Mouse (Mus musculus): ENCODE measurements at regions not wholly inside any gene's neighbourhood (a gene's known extent, or its start where the extent isn't known, plus 50 kb on each side); places are given as distances from the start of the nearest gene placed in this dataset.

GRCm38 (mm10) chr6:100139809-100140208 lies 147.5 kb downstream of the Rybp start:
- H3K9me3 ChIP-seq: no peaks in the 10 kb centered on the region
- no peak for ATAC-seq (ENCODE audit: insufficient read depth, low FRiP score, low read depth)
- H3K27ac ChIP-seq: no peak overlapping the region
- no peak overlapping the region for H3K4me2 ChIP-seq
- H3K27me3 ChIP-seq (replicated peaks): no peaks in the 10 kb centered on the region; the same call in 1 of the 2 replicates
- WGBS: 64% methylated on average over 6 of the region's 6 CpGs
- H3K4me1 ChIP-seq: peaks cover 16% of the 10 kb centered on the region
- H3K9ac ChIP-seq: no peak overlapping the region
- no peak overlapping the region for H3K4me3 ChIP-seq (replicated peaks)
- H3K36me3 ChIP-seq: no peaks in the 10 kb centered on the region

GRCm38 (mm10) chr6:100138659-100139058 lies 148.6 kb downstream of the Rybp start:
- Histone ChIP-seq H3K27me3 (replicated peaks) (no peaks in the 10 kb centered on the region; the same call in 1 of the 2 replicates), H3K27ac (no peak overlapping the region), H3K4me3 (replicated peaks) (no peak overlapping the region), H3K36me3 (no peaks in the 10 kb centered on the region), H3K9ac (no peak overlapping the region), H3K9me3 (no peaks in the 10 kb centered on the region), H3K4me2 (no peak overlapping the region), H3K4me1 (peaks cover 5% of the 10 kb centered on the region)
- WGBS: 73% methylated on average over 2 of the region's 2 CpGs
- ATAC-seq (ENCODE audit: insufficient read depth, low FRiP score, low read depth): no peak

- no peak for ATAC-seq (ENCODE audit: insufficient read depth, low FRiP score, low read depth)
- Histone ChIP-seq H3K27me3 (replicated peaks) (no peaks in the 10 kb centered on the region; the same call in 1 of the 2 replicates), H3K27ac (no peak overlapping the region), H3K36me3 (no peaks in the 10 kb centered on the region), H3K4me3 (replicated peaks) (no peak overlapping the region), H3K9ac (no peak overlapping the region), H3K4me1 (0 out of 2 replicates have a peak, but pooled peaks cover 3% of the 10 kb centered on the region), H3K4me2 (no peak overlapping the region), H3K9me3 (no peaks in the 10 kb centered on the region)
- WGBS: 36% methylated on average over 2 of the region's 2 CpGs
Measured at GRCm38 (mm10) chr6:100135177-100135576, 152.1 kb downstream of the Rybp start.

GRCm38 (mm10) chr6:100133970-100134369 lies 153.3 kb downstream of the Rybp start:
- no peak overlapping the region for H3K27ac ChIP-seq
- H3K9me3 ChIP-seq: no peaks in the 10 kb centered on the region
- no peak overlapping the region for H3K9ac ChIP-seq
- WGBS: 88% methylated on average over 9 of the region's 9 CpGs
- no peak overlapping the region for H3K4me2 ChIP-seq
- 0 out of 2 replicates have a peak, but pooled peaks cover 3% of the 10 kb centered on the region for H3K4me1 ChIP-seq
- H3K27me3 ChIP-seq (replicated peaks): no peaks in the 10 kb centered on the region; the same call in 1 of the 2 replicates
- ATAC-seq (ENCODE audit: insufficient read depth, low FRiP score, low read depth): no peak
- H3K36me3 ChIP-seq: no peaks in the 10 kb centered on the region
- H3K4me3 ChIP-seq (replicated peaks): no peak overlapping the region

GRCm38 (mm10) chr6:100132916-100133600 lies 154.2 kb downstream of the Rybp start:
- no peaks in the 10 kb centered on the region for H3K9me3 ChIP-seq
- ATAC-seq (ENCODE audit: insufficient read depth, low FRiP score, low read depth): no peak

GRCm38 (mm10) chr6:100127221-100128143 lies 159.8 kb downstream of the Rybp start:
- H3K4me1 ChIP-seq: peaks cover 18% of the 10 kb centered on the region
- no peak overlapping the region for H3K9ac ChIP-seq
- H3K36me3 ChIP-seq: no peaks in the 10 kb centered on the region
- H3K4me3 ChIP-seq (replicated peaks): no peak overlapping the region
- no peaks in the 10 kb centered on the region for H3K27me3 ChIP-seq (replicated peaks)
- ATAC-seq (ENCODE audit: insufficient read depth, low FRiP score, low read depth): peak; percentile 62
- H3K27ac ChIP-seq: peak overlapping the region; percentile 32; the same call in 1 of the 2 replicates
- H3K9me3 ChIP-seq: no peaks in the 10 kb centered on the region
- WGBS: 41% methylated on average over 15 of the region's 15 CpGs
- H3K4me2 ChIP-seq: peak overlapping the region; percentile 1; the same call in 1 of the 2 replicates

More at GRCm38 (mm10) chr6:100132916-100133600, 154.2 kb downstream of the Rybp start:
- Histone ChIP-seq H3K36me3 (no peaks in the 10 kb centered on the region), H3K4me1 (0 out of 2 replicates have a peak, but pooled peaks cover 3% of the 10 kb centered on the region), H3K4me2 (no peak overlapping the region), H3K27me3 (replicated peaks) (no peaks in the 10 kb centered on the region; the same call in 1 of the 2 replicates), H3K9ac (no peak overlapping the region), H3K4me3 (replicated peaks) (no peak overlapping the region), H3K27ac (no peak overlapping the region)
- WGBS: 36% methylated on average over 4 of the region's 4 CpGs

- Histone ChIP-seq H3K9ac (no peak overlapping the region), H3K4me1 (peaks cover 18% of the 10 kb centered on the region), H3K27ac (peak overlapping the region; percentile 57; the same call in 1 of the 2 replicates), H3K4me3 (replicated peaks) (no peak overlapping the region), H3K36me3 (no peaks in the 10 kb centered on the region), H3K27me3 (replicated peaks) (no peaks in the 10 kb centered on the region), H3K9me3 (no peaks in the 10 kb centered on the region), H3K4me2 (0 out of 2 replicates have a peak overlapping the region, but pooled peaks have one; percentile 1)
- 40% methylated on average over 8 of the region's 8 CpGs for WGBS
- peak; percentile 48 for ATAC-seq (ENCODE audit: insufficient read depth, low FRiP score, low read depth)
Measured at GRCm38 (mm10) chr6:100126736-100127135, 160.5 kb downstream of the Rybp start.

GRCm38 (mm10) chr6:100126326-100126725 lies 161.0 kb downstream of the Rybp start:
- no peak overlapping the region for H3K9ac ChIP-seq
- no peak overlapping the region for H3K4me2 ChIP-seq
- H3K27ac ChIP-seq: peak overlapping the region; percentile 57; the same call in 1 of the 2 replicates
- no peak for ATAC-seq (ENCODE audit: insufficient read depth, low FRiP score, low read depth)
- H3K9me3 ChIP-seq: no peaks in the 10 kb centered on the region
- peaks cover 18% of the 10 kb centered on the region for H3K4me1 ChIP-seq
- H3K27me3 ChIP-seq (replicated peaks): no peaks in the 10 kb centered on the region
- 63% methylated on average over 3 of the region's 3 CpGs for WGBS
- H3K4me3 ChIP-seq (replicated peaks): no peak overlapping the region
- no peaks in the 10 kb centered on the region for H3K36me3 ChIP-seq

GRCm38 (mm10) chr6:100121240-100121639 lies 166.0 kb downstream of the Rybp start:
- WGBS: 32% methylated on average over 6 of the region's 6 CpGs
- no peak overlapping the region for H3K4me3 ChIP-seq (replicated peaks)
- no peak overlapping the region for H3K9ac ChIP-seq
- H3K4me1 ChIP-seq: 0 out of 2 replicates have a peak, but pooled peaks cover 4% of the 10 kb centered on the region
- ATAC-seq (ENCODE audit: insufficient read depth, low FRiP score, low read depth): no peak
- no peaks in the 10 kb centered on the region for H3K36me3 ChIP-seq
- no peaks in the 10 kb centered on the region; the same call in 1 of the 2 replicates for H3K27me3 ChIP-seq (replicated peaks)
- no peaks in the 10 kb centered on the region for H3K9me3 ChIP-seq
- H3K4me2 ChIP-seq: no peak overlapping the region
- H3K27ac ChIP-seq: no peak overlapping the region

GRCm38 (mm10) chr6:100120017-100120944 lies 167.0 kb downstream of the Rybp start:
- H3K27ac ChIP-seq: no peak overlapping the region
- WGBS: 68% methylated on average over 16 of the region's 16 CpGs

GRCm38 (mm10) chr6:100117084-100117483 lies 170.2 kb downstream of the Rybp start:
- 89% methylated on average over 3 of the region's 3 CpGs for WGBS

More at GRCm38 (mm10) chr6:100120017-100120944, 167.0 kb downstream of the Rybp start:
- Histone ChIP-seq H3K36me3 (no peaks in the 10 kb centered on the region), H3K4me2 (no peak overlapping the region), H3K27me3 (replicated peaks) (no peaks in the 10 kb centered on the region; the same call in 1 of the 2 replicates), H3K4me1 (0 out of 2 replicates have a peak, but pooled peaks cover 4% of the 10 kb centered on the region), H3K4me3 (replicated peaks) (no peak overlapping the region), H3K9me3 (no peaks in the 10 kb centered on the region), H3K9ac (no peak overlapping the region)
- ATAC-seq (ENCODE audit: insufficient read depth, low FRiP score, low read depth): no peak

More at GRCm38 (mm10) chr6:100117084-100117483, 170.2 kb downstream of the Rybp start:
- H3K36me3 ChIP-seq: no peaks in the 10 kb centered on the region
- no peak overlapping the region for H3K4me2 ChIP-seq
- peaks cover 8% of the 10 kb centered on the region; the same call in 1 of the 2 replicates for H3K4me1 ChIP-seq
- H3K27me3 ChIP-seq (replicated peaks): no peaks in the 10 kb centered on the region; the same call in 1 of the 2 replicates
- no peak for ATAC-seq (ENCODE audit: insufficient read depth, low FRiP score, low read depth)
- no peak overlapping the region for H3K27ac ChIP-seq
- no peak overlapping the region for H3K4me3 ChIP-seq (replicated peaks)
- H3K9ac ChIP-seq: no peak overlapping the region
- H3K9me3 ChIP-seq: no peaks in the 10 kb centered on the region
